Mouse (Mus musculus): ENCODE results near the gene Pga5. TPM values are rescaled to one million over a fixed set of nuclear protein-coding genes. Genes with fewer than 3 reads are reported as not detected.

Gene Pga5
- polyA plus RNA-seq, 1 experiment from 2014 or later: not detected

- H3K4me3 ChIP-seq (ENCODE audit: low read length): no peak overlapping the region
- no peak overlapping the region for H3K9ac ChIP-seq (ENCODE audit: low read length)
- no peaks in the 10 kb centered on the region for H3K27me3 ChIP-seq (ENCODE audit: control insufficient read depth, insufficient read depth, low read length)
- peaks cover 29% of the 10 kb centered on the region for H3K36me3 ChIP-seq (ENCODE audit: control insufficient read depth, insufficient read depth)
- H3K9me3 ChIP-seq (replicated peaks; ENCODE audit: control insufficient read depth, low read length): no peaks in the 10 kb centered on the region
- WGBS: 46% methylated on average over 4 of the region's 4 CpGs
- ATAC-seq (replicated peaks; ENCODE audit: extremely low read depth, insufficient read depth, low FRiP score): no peak
- H3K4me2 ChIP-seq (ENCODE audit: low read depth, low read length): no peak overlapping the region
- H3K27ac ChIP-seq (ENCODE audit: low read length): no peak overlapping the region
- H3K4me1 ChIP-seq (ENCODE audit: control insufficient read depth, insufficient read depth, low read length): peaks cover 19% of the 10 kb centered on the region
Observed at GRCm38 (mm10) chr19:10714682-10715475, 37.0 kb upstream of the Pga5 start.

- no peaks in the 10 kb centered on the region for H3K9me3 ChIP-seq (replicated peaks; ENCODE audit: control insufficient read depth, low read length)
- no peak overlapping the region for H3K27ac ChIP-seq (ENCODE audit: low read length)
- H3K4me1 ChIP-seq (ENCODE audit: control insufficient read depth, insufficient read depth, low read length): peaks cover 19% of the 10 kb centered on the region
- no peaks in the 10 kb centered on the region for H3K27me3 ChIP-seq (ENCODE audit: control insufficient read depth, insufficient read depth, low read length)
- no peak overlapping the region for H3K4me2 ChIP-seq (ENCODE audit: low read depth, low read length)
- H3K4me3 ChIP-seq (ENCODE audit: low read length): no peak overlapping the region
- peaks cover 29% of the 10 kb centered on the region for H3K36me3 ChIP-seq (ENCODE audit: control insufficient read depth, insufficient read depth)
- WGBS: 81% methylated on average over 6 of the region's 6 CpGs
- no peak for ATAC-seq (replicated peaks; ENCODE audit: extremely low read depth, insufficient read depth, low FRiP score)
- no peak overlapping the region for H3K9ac ChIP-seq (ENCODE audit: low read length)
Observed at GRCm38 (mm10) chr19:10714168-10714567, 36.3 kb upstream of the Pga5 start.

- H3K36me3 ChIP-seq (ENCODE audit: control insufficient read depth, insufficient read depth): peaks cover 29% of the 10 kb centered on the region
- no peak for ATAC-seq (replicated peaks; ENCODE audit: extremely low read depth, insufficient read depth, low FRiP score)
- no peaks in the 10 kb centered on the region for H3K9me3 ChIP-seq (replicated peaks; ENCODE audit: control insufficient read depth, low read length)
- H3K4me3 ChIP-seq (ENCODE audit: low read length): no peak overlapping the region
- H3K27me3 ChIP-seq (ENCODE audit: control insufficient read depth, insufficient read depth, low read length): no peaks in the 10 kb centered on the region
- no peak overlapping the region for H3K27ac ChIP-seq (ENCODE audit: low read length)
- no peak overlapping the region for H3K9ac ChIP-seq (ENCODE audit: low read length)
- WGBS: 89% methylated on average over 10 of the region's 10 CpGs
- H3K4me1 ChIP-seq (ENCODE audit: control insufficient read depth, insufficient read depth, low read length): peaks cover 23% of the 10 kb centered on the region
- no peak overlapping the region for H3K4me2 ChIP-seq (ENCODE audit: low read depth, low read length)
Observed at GRCm38 (mm10) chr19:10713551-10713950, 35.7 kb upstream of the Pga5 start.

GRCm38 (mm10) chr19:10712646-10713045 lies 34.8 kb upstream of the Pga5 start:
- Histone ChIP-seq H3K36me3 (ENCODE audit: control insufficient read depth, insufficient read depth) (peaks cover 29% of the 10 kb centered on the region), H3K27me3 (ENCODE audit: control insufficient read depth, insufficient read depth, low read length) (no peaks in the 10 kb centered on the region), H3K4me1 (ENCODE audit: control insufficient read depth, insufficient read depth, low read length) (peaks cover 20% of the 10 kb centered on the region), H3K9ac (ENCODE audit: low read length) (no peak overlapping the region), H3K4me3 (ENCODE audit: low read length) (no peak overlapping the region), H3K4me2 (ENCODE audit: low read depth, low read length) (no peak overlapping the region), H3K27ac (ENCODE audit: low read length) (no peak overlapping the region), H3K9me3 (replicated peaks; ENCODE audit: control insufficient read depth, low read length) (no peaks in the 10 kb centered on the region)
- 94% methylated on average over 12 of the region's 12 CpGs for WGBS
- no peak for ATAC-seq (replicated peaks; ENCODE audit: extremely low read depth, insufficient read depth, low FRiP score)

- Histone ChIP-seq H3K27ac (ENCODE audit: low read length) (no peak overlapping the region), H3K4me3 (ENCODE audit: low read length) (no peak overlapping the region), H3K9me3 (replicated peaks; ENCODE audit: control insufficient read depth, low read length) (no peaks in the 10 kb centered on the region), H3K4me2 (ENCODE audit: low read depth, low read length) (no peak overlapping the region), H3K4me1 (ENCODE audit: control insufficient read depth, insufficient read depth, low read length) (peaks cover 20% of the 10 kb centered on the region), H3K9ac (ENCODE audit: low read length) (no peak overlapping the region), H3K36me3 (ENCODE audit: control insufficient read depth, insufficient read depth) (peaks cover 29% of the 10 kb centered on the region), H3K27me3 (ENCODE audit: control insufficient read depth, insufficient read depth, low read length) (no peaks in the 10 kb centered on the region)
- no peak for ATAC-seq (replicated peaks; ENCODE audit: extremely low read depth, insufficient read depth, low FRiP score)
- WGBS: 87% methylated on average over 7 of the region's 7 CpGs
Observed at GRCm38 (mm10) chr19:10712194-10712593, 34.3 kb upstream of the Pga5 start.

- no peaks in the 10 kb centered on the region for H3K9me3 ChIP-seq (replicated peaks; ENCODE audit: control insufficient read depth, low read length)
- peaks cover 26% of the 10 kb centered on the region for H3K4me1 ChIP-seq (ENCODE audit: control insufficient read depth, insufficient read depth, low read length)
- 93% methylated on average over 4 of the region's 4 CpGs for WGBS
- H3K4me2 ChIP-seq (ENCODE audit: low read depth, low read length): no peak overlapping the region
- no peaks in the 10 kb centered on the region for H3K27me3 ChIP-seq (ENCODE audit: control insufficient read depth, insufficient read depth, low read length)
- H3K36me3 ChIP-seq (ENCODE audit: control insufficient read depth, insufficient read depth): peaks cover 29% of the 10 kb centered on the region
- ATAC-seq (replicated peaks; ENCODE audit: extremely low read depth, insufficient read depth, low FRiP score): no peak
- H3K4me3 ChIP-seq (ENCODE audit: low read length): no peak overlapping the region
- H3K27ac ChIP-seq (ENCODE audit: low read length): peak overlapping the region; percentile 98; the same call in 1 of the 2 replicates
- H3K9ac ChIP-seq (ENCODE audit: low read length): no peak overlapping the region; the same call in 1 of the 2 replicates
Observed at GRCm38 (mm10) chr19:10710751-10711150, 32.9 kb upstream of the Pga5 start.

- Histone ChIP-seq H3K36me3 (ENCODE audit: control insufficient read depth, insufficient read depth) (peaks cover 29% of the 10 kb centered on the region), H3K4me1 (ENCODE audit: control insufficient read depth, insufficient read depth, low read length) (peaks cover 32% of the 10 kb centered on the region), H3K9me3 (replicated peaks; ENCODE audit: control insufficient read depth, low read length) (no peaks in the 10 kb centered on the region), H3K9ac (ENCODE audit: low read length) (peak overlapping the region; percentile 39), H3K27me3 (ENCODE audit: control insufficient read depth, insufficient read depth, low read length) (no peaks in the 10 kb centered on the region), H3K4me2 (ENCODE audit: low read depth, low read length) (peak overlapping the region; percentile 19; the same call in 1 of the 2 replicates), H3K27ac (ENCODE audit: low read length) (peak overlapping the region; percentile 98), H3K4me3 (ENCODE audit: low read length) (no peak overlapping the region)
- 53% methylated on average over 9 of the region's 9 CpGs for WGBS
- peak; percentile 60 for ATAC-seq (replicated peaks; ENCODE audit: extremely low read depth, insufficient read depth, low FRiP score)
Observed at GRCm38 (mm10) chr19:10710088-10710511, 32.2 kb upstream of the Pga5 start.

GRCm38 (mm10) chr19:10709360-10710087 lies 31.7 kb upstream of the Pga5 start:
- Histone ChIP-seq H3K9ac (ENCODE audit: low read length) (peak overlapping the region; percentile 39), H3K27ac (ENCODE audit: low read length) (peak overlapping the region; percentile 98), H3K4me2 (ENCODE audit: low read depth, low read length) (peak overlapping the region; percentile 19; the same call in 1 of the 2 replicates), H3K9me3 (replicated peaks; ENCODE audit: control insufficient read depth, low read length) (no peaks in the 10 kb centered on the region), H3K27me3 (ENCODE audit: control insufficient read depth, insufficient read depth, low read length) (no peaks in the 10 kb centered on the region), H3K4me3 (ENCODE audit: low read length) (no peak overlapping the region), H3K4me1 (ENCODE audit: control insufficient read depth, insufficient read depth, low read length) (peaks cover 33% of the 10 kb centered on the region), H3K36me3 (ENCODE audit: control insufficient read depth, insufficient read depth) (peaks cover 29% of the 10 kb centered on the region)
- peak; percentile 86 for ATAC-seq (replicated peaks; ENCODE audit: extremely low read depth, insufficient read depth, low FRiP score)
- 11% methylated on average over 8 of the region's 8 CpGs for WGBS

- H3K27ac ChIP-seq (ENCODE audit: low read length): peak overlapping the region; percentile 98
- no peaks in the 10 kb centered on the region for H3K27me3 ChIP-seq (ENCODE audit: control insufficient read depth, insufficient read depth, low read length)
- H3K4me1 ChIP-seq (ENCODE audit: control insufficient read depth, insufficient read depth, low read length): peaks cover 33% of the 10 kb centered on the region
- no peaks in the 10 kb centered on the region for H3K9me3 ChIP-seq (replicated peaks; ENCODE audit: control insufficient read depth, low read length)
- peak overlapping the region; percentile 11 for H3K9ac ChIP-seq (ENCODE audit: low read length)
- no peak overlapping the region for H3K4me2 ChIP-seq (ENCODE audit: low read depth, low read length)
- no peak for ATAC-seq (replicated peaks; ENCODE audit: extremely low read depth, insufficient read depth, low FRiP score)
- peaks cover 29% of the 10 kb centered on the region for H3K36me3 ChIP-seq (ENCODE audit: control insufficient read depth, insufficient read depth)
- H3K4me3 ChIP-seq (ENCODE audit: low read length): no peak overlapping the region
- 66% methylated on average over 6 of the region's 6 CpGs for WGBS
Observed at GRCm38 (mm10) chr19:10708900-10709299, 31.0 kb upstream of the Pga5 start.

All from heart, embryonic 16.5 days (tissue).